ENCODE assay signal across 12 mouse cellular contexts in genomic region chr2:71636590-71636989, GRCm38 (mm10).
DNase-seq lines count a peak whose midpoint lies in the region; ATAC-seq and TF ChIP-seq lines count a peak whose summit lies in the region.
"Had no signal": no experiment of that assay in that cellular context is flagged by ENCODE, and none has a peak within 500 bp of the region (broad histone marks: within the 10 kb centered on the region; RNA-seq: fewer than 3 reads in every experiment).

No protein-coding gene starts in this region.

- 0 out of 2 replicates have a peak overlapping the region, but pooled peaks have one; percentile 5 for H3K27ac ChIP-seq in hindbrain, embryonic 15.5 days (replicated peaks)
- H3K27ac ChIP-seq in neural tube, embryonic 12.5 days: no peak overlapping the region
- H3K27ac ChIP-seq: embryonic facial prominence, embryonic 12.5 days; gastrocnemius, adult 2 months; kidney, postnatal 0 days had no signal

- 21% methylated on average over 4 of the region's 4 CpGs for WGBS in hindbrain, embryonic 15.5 days
- 31% methylated on average over 4 of the region's 4 CpGs for WGBS in neural tube, embryonic 12.5 days

- peak; percentile 71 for ATAC-seq in hindbrain, embryonic 15.5 days (ENCODE audit: low FRiP score, low read depth)
- peak; percentile 72; the same call in 1 of the 2 replicates for ATAC-seq in neural tube, embryonic 12.5 days (ENCODE audit: low FRiP score, low read depth)
- ATAC-seq: activated CD4-positive, CD25-positive, alpha-beta regulatory T cell, adult 4 months had no signal

- no peaks in the 10 kb centered on the region for H3K27me3 ChIP-seq in hindbrain, embryonic 15.5 days
- 0 out of 2 replicates have a peak, but pooled peaks cover 8% of the 10 kb centered on the region for H3K27me3 ChIP-seq in neural tube, embryonic 12.5 days (replicated peaks)
- H3K27me3 ChIP-seq: embryonic facial prominence, embryonic 12.5 days; megakaryocyte, embryonic 14.5 days had no signal

- TF ChIP-seq POLR2A in brain, embryonic 14.5 days (IDR thresholded peaks at IDR 0.05; ENCODE audit: borderline replicate concordance, extremely low read depth, insufficient read depth, insufficient read length, poor library complexity, severe bottlenecking): no peak

- H3K36me3 ChIP-seq in hindbrain, embryonic 15.5 days: no peaks in the 10 kb centered on the region
- no peaks in the 10 kb centered on the region for H3K36me3 ChIP-seq in neural tube, embryonic 12.5 days
- H3K36me3 ChIP-seq: embryonic facial prominence, embryonic 12.5 days had no signal

- DNase-seq in brain, embryonic 14.5 days (ENCODE audit: low read depth): peak; percentile 94
- peak; percentile 43 for DNase-seq in embryo, embryonic 9.5 days (ENCODE audit: extremely low spot score)
- no peak for DNase-seq in kidney, adult 8-10 months
- no peak for DNase-seq in adrenal gland, adult 18-20 months (ENCODE audit: low spot score in 2 of 2)
- no peak for DNase-seq in spleen, adult 12 weeks (ENCODE audit: low spot score)
- DNase-seq: gastrocnemius, adult 2 months had no signal

- no peak overlapping the region for H3K9ac ChIP-seq in hindbrain, embryonic 15.5 days
- H3K9ac ChIP-seq in neural tube, embryonic 12.5 days: no peak overlapping the region
- H3K9ac ChIP-seq: embryonic facial prominence, embryonic 12.5 days had no signal

- peaks cover 5% of the 10 kb centered on the region; the same call in 1 of the 2 replicates for H3K4me1 ChIP-seq in hindbrain, embryonic 15.5 days (replicated peaks)
- H3K4me1 ChIP-seq in neural tube, embryonic 12.5 days: peaks cover 5% of the 10 kb centered on the region; the same call in 1 of the 2 replicates
- H3K4me1 ChIP-seq: embryonic facial prominence, embryonic 12.5 days had no signal

- no peaks in the 10 kb centered on the region; the same call in 1 of the 2 replicates for H3K9me3 ChIP-seq in hindbrain, embryonic 15.5 days
- H3K9me3 ChIP-seq in neural tube, embryonic 12.5 days: peaks cover 7% of the 10 kb centered on the region; the same call in 1 of the 2 replicates

- no peak overlapping the region for H3K4me2 ChIP-seq in hindbrain, embryonic 15.5 days
- H3K4me2 ChIP-seq in neural tube, embryonic 12.5 days (replicated peaks): no peak overlapping the region; the same call in 1 of the 2 replicates
- H3K4me2 ChIP-seq: embryonic facial prominence, embryonic 12.5 days had no signal

- TF ChIP-seq CTCF in brain, embryonic 14.5 days (IDR thresholded peaks at IDR 0.05; ENCODE audit: borderline replicate concordance, extremely low read depth, insufficient read depth, insufficient read length): no peak

- H3K4me3 ChIP-seq in hindbrain, embryonic 15.5 days: no peak overlapping the region
- no peak overlapping the region for H3K4me3 ChIP-seq in neural tube, embryonic 12.5 days
- H3K4me3 ChIP-seq: embryonic facial prominence, embryonic 12.5 days; gastrocnemius, adult 2 months; megakaryocyte, embryonic 14.5 days had no signal

Comparison
In these comparisons a context has a peak if more than half of its experiments do, and no peak if none do; other contexts are left out.
1. DNase-seq: peak in brain, embryonic 14.5 days (single experiment) and embryo, embryonic 9.5 days (single experiment); none in kidney, adult 8-10 months (0 of 2), adrenal gland, adult 18-20 months (0 of 2) and spleen, adult 12 weeks (single experiment).